Mouse (Mus musculus) liver, adult 2 months (tissue): Measurements from ENCODE around the gene Fam19a1. TPM values are rescaled to one million over a fixed set of nuclear protein-coding genes. Genes with fewer than 3 reads are reported as not detected.

ENCODE experiments used
- DNase-seq: peaks from one replicate; pipeline ENCODE4 v3.0.0-alpha.2; 2011; ENCODE audit warnings: low read depth, low spot score; ENCODE audit errors: extremely low read depth
- H3K27ac ChIP-seq: fragments of 200-500 bp; replicated peaks from 2 replicates; pipeline ENCODE4 v1.5.1; 2012; ENCODE audit warnings: low read depth, mild to moderate bottlenecking, control low read depth, inconsistent platforms, low read length; ENCODE audit not compliant: insufficient read depth
- H3K27me3 ChIP-seq: fragments of 200-500 bp; 2 replicates; pipeline ENCODE4 v1.6.1; 2012; ENCODE audit warnings: mild to moderate bottlenecking, moderate library complexity, low read length, inconsistent platforms; ENCODE audit not compliant: control insufficient read depth, insufficient read depth
- H3K36me3 ChIP-seq: fragments of 200-500 bp; 2 replicates; pipeline ENCODE4 v1.6.1; 2012; ENCODE audit warnings: low read length, inconsistent platforms; ENCODE audit not compliant: control insufficient read depth, insufficient read depth
- H3K4me1 ChIP-seq: fragments of 200-500 bp; 2 replicates; pipeline ENCODE4 v1.6.1; 2011; ENCODE audit warnings: low read length; ENCODE audit not compliant: control insufficient read depth, insufficient read depth
- H3K4me3 ChIP-seq: fragments of 200-500 bp; 2 replicates; pipeline ENCODE4 v1.5.1; 2011; ENCODE audit warnings: low read depth, mild to moderate bottlenecking, control low read depth, low read length, moderate library complexity; ENCODE audit not compliant: insufficient read depth
- H3K79me2 ChIP-seq: fragments of 200-500 bp; 2 replicates; pipeline ENCODE4 v1.6.1; 2012; ENCODE audit warnings: inconsistent platforms, mild to moderate bottlenecking, low read length, moderate library complexity; ENCODE audit not compliant: control insufficient read depth, insufficient read depth
- H3K9ac ChIP-seq: fragments of 200-500 bp; 2 replicates; pipeline ENCODE4 v1.6.1; 2012; ENCODE audit warnings: low read depth, mild to moderate bottlenecking, control low read depth, inconsistent platforms, low read length
- CTCF ChIP-seq: fragments of 200-500 bp; IDR thresholded peaks from 2 replicates; pipeline ENCODE4 v1.5.1; 2011; ENCODE audit warnings: low read depth, low read length, control low read depth
- POLR2A ChIP-seq: fragments of 200-500 bp; IDR thresholded peaks from 2 replicates; pipeline ENCODE4 v1.6.1; 2011; ENCODE audit warnings: low read length, control low read depth; ENCODE audit not compliant: insufficient read depth; ENCODE audit errors: extremely low read depth
- WGBS: fragments of 180-500 bp; shearing (Covaris S2); methylation state at CpG from one replicate; pipeline ENCODE4 v1.1.7; 2018; 5-methylcytosine and 5-hydroxymethylcytosine counted together
- polyA plus RNA-seq: library from polyadenylated mRNA; depleted of rRNA; stranded (reverse); fragments of >200 nt; gene quantifications from 2 replicates; pipeline ENCODE4 v1.2.3, GENCODE M21; 2012
- total RNA-seq: library from RNA; depleted of rRNA; stranded (reverse); fragments of >200 nt; gene quantifications from 2 replicates; pipeline ENCODE4 v1.2.3, GENCODE M21; 2014

Gene Fam19a1
- total and polyA plus RNA-seq, 2 experiments: 0.09 TPM; not detected in 1

DNA sequence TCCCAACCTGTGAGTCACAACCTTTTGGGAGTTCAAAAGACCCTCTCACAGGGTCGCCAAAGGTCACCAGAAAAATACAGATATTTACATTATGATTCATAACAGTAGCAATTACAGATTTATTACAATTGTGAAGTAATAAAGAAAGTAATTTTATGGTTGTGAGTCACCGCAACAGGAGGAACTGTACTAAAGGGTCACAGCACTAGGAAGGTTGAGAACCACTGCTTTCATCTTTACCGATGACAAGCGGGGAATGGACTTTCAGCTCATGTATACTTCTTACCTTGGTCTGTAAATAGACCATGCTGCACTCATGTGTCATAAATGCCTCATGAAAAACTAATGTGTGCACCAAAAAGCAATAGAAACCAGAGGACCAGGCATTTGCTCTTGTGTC, 474.5 kb downstream of the Fam19a1 start:
- no peak overlapping the region for H3K9ac ChIP-seq
- H3K79me2 ChIP-seq: no peaks in the 10 kb centered on the region
- no peaks in the 10 kb centered on the region for H3K36me3 ChIP-seq
- 85% methylated on average over 4 of the region's 4 CpGs for WGBS
- H3K27ac ChIP-seq: no peak overlapping the region
- TF ChIP-seq POLR2A (no peak), CTCF (no peak)
- H3K27me3 ChIP-seq: no peaks in the 10 kb centered on the region
- no peaks in the 10 kb centered on the region for H3K4me1 ChIP-seq
- DNase-seq: no peak
- H3K4me3 ChIP-seq: no peak overlapping the region

GRCm38 (mm10) chr6:96593031-96593430, 480.1 kb downstream of the Fam19a1 start:
- DNase-seq: no peak
- no peaks in the 10 kb centered on the region for H3K4me1 ChIP-seq
- WGBS: 74% methylated on average over 1 of the region's 1 CpGs
- H3K27me3 ChIP-seq: no peaks in the 10 kb centered on the region
- no peak overlapping the region for H3K27ac ChIP-seq
- no peaks in the 10 kb centered on the region for H3K36me3 ChIP-seq
- TF ChIP-seq POLR2A (no peak), CTCF (no peak)
- no peak overlapping the region for H3K4me3 ChIP-seq
- no peak overlapping the region for H3K9ac ChIP-seq
- no peaks in the 10 kb centered on the region for H3K79me2 ChIP-seq

GRCm38 (mm10) chr6:96595201-96595600, 482.2 kb downstream of the Fam19a1 start:
- whole genome bisulfite sequencing: 95% methylated on average over 10 of the region's 10 CpGs

DNA sequence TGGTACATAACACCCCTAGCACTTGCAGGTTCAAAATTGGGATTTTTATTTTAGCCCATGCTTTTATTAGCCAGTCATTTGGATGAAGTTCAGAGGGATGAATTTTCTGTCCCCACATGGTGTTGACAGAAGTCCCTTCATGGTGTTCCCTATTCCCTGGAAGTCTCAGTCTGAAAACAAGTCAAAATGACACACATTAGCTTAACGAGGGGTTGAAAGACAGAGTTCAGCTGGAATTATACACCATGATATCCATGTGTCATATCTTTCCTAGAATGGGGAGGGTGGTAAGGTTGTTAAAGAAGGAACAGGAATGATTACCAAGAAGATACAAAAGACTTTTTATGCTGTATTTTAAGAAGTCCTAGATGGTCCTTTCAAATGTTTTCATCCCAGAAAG, 511.2 kb downstream of the Fam19a1 start:
- Histone ChIP-seq H3K27me3 (no peaks in the 10 kb centered on the region), H3K4me1 (no peaks in the 10 kb centered on the region), H3K9ac (no peak overlapping the region), H3K79me2 (no peaks in the 10 kb centered on the region), H3K4me3 (no peak overlapping the region), H3K36me3 (no peaks in the 10 kb centered on the region), H3K27ac (no peak overlapping the region)
- DNase-seq: no peak
- TF ChIP-seq POLR2A: no peak
- TF ChIP-seq CTCF: no peak
- WGBS: 64% methylated on average over 1 of the region's 1 CpGs

More at GRCm38 (mm10) chr6:96595201-96595600, 482.2 kb downstream of the Fam19a1 start:
- H3K4me3 ChIP-seq: no peak overlapping the region
- H3K36me3 ChIP-seq: no peaks in the 10 kb centered on the region
- DNase-seq: no peak
- TF ChIP-seq CTCF (no peak), POLR2A (no peak)
- H3K27me3 ChIP-seq: no peaks in the 10 kb centered on the region
- no peaks in the 10 kb centered on the region for H3K79me2 ChIP-seq
- no peaks in the 10 kb centered on the region for H3K4me1 ChIP-seq
- H3K27ac ChIP-seq: no peak overlapping the region
- no peak overlapping the region for H3K9ac ChIP-seq

DNA sequence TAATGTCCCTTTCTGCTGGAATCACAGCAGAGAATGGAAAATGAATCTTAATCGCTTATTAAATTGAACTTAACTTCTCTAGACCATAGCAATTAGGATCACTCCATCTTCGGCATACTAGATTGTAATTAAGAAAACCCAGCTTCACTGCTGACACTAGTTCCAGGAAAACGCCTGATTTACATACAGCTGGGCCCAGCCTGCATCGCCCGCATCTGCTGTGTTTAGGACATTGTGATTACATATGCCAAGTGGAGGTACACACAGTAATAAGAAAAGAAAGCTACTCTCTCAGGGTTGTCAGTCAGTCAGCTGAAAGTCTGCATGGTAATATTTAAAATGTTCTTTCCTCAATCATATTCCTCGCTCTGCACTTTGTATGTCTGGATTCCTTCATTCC, 518.6 kb downstream of the Fam19a1 start:
- Histone ChIP-seq H3K27me3 (no peaks in the 10 kb centered on the region), H3K27ac (no peak overlapping the region), H3K36me3 (no peaks in the 10 kb centered on the region), H3K9ac (no peak overlapping the region), H3K79me2 (no peaks in the 10 kb centered on the region), H3K4me1 (no peaks in the 10 kb centered on the region), H3K4me3 (no peak overlapping the region)
- WGBS: 88% methylated on average over 6 of the region's 6 CpGs
- DNase-seq: no peak
- no peak for TF ChIP-seq POLR2A
- no peak for TF ChIP-seq CTCF

DNA sequence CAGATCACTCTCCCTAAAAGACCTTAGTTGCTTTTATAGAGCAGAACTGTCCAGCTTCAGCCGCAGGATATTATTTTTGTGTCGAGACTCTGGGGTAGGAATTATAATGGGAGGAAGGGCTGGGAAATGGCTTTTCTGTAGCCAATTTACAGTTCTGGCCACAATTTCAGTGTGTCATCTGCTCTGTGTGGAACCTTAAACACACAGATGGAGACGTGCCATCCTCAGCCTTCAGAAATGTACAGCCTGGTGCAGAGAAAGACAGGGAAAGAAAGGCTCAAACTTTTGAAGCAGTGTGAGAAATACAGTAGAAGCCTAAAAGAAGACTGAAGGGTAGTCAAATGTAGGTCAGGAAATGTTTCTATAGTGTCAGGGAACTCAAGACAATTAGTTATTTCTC, 519.3 kb downstream of the Fam19a1 start:
- H3K36me3 ChIP-seq: no peaks in the 10 kb centered on the region
- no peak overlapping the region for H3K27ac ChIP-seq
- H3K9ac ChIP-seq: no peak overlapping the region
- no peaks in the 10 kb centered on the region for H3K27me3 ChIP-seq
- no peak overlapping the region for H3K4me3 ChIP-seq
- DNase-seq: no peak
- 76% methylated on average over 3 of the region's 3 CpGs for WGBS
- H3K79me2 ChIP-seq: no peaks in the 10 kb centered on the region
- TF ChIP-seq POLR2A: no peak
- TF ChIP-seq CTCF: no peak
- no peaks in the 10 kb centered on the region for H3K4me1 ChIP-seq
